Mouse (Mus musculus): Measurements from ENCODE around the gene Car11.
A peak's percentile ranks its signal among the peaks of the same experiment; 100 is the strongest.
"Not testable (repeated sequence)": the region's sequence is repeated elsewhere in the genome, so short reads cannot be mapped to it uniquely, and the experiment has no call there.

Gene Car11

GRCm38 (mm10) chr7:45699523-45700141 lies at the start of gene Car11:
Gene Car11 (plus strand): TSS chr7:45699843.
- DNase-seq (ENCODE audit: low spot score) = no peak

GRCm38 (mm10) chr7:45650484-45650883 lies 49.2 kb upstream of the Car11 start:
- DNase-seq (ENCODE audit: low spot score) = not testable (repeated sequence)

GRCm38 (mm10) chr7:45654424-45655047 lies 45.1 kb upstream of the Car11 start:
- DNase-seq (ENCODE audit: low spot score) = no peak

GRCm38 (mm10) chr7:45660746-45661478 lies 38.7 kb upstream of the Car11 start:
- DNase-seq (ENCODE audit: low spot score) = no peak

- DNase-seq (ENCODE audit: low spot score) = not testable (repeated sequence)
Measured at GRCm38 (mm10) chr7:45661702-45662101, 37.9 kb upstream of the Car11 start.

- no peak for DNase-seq (ENCODE audit: low spot score)
Measured at GRCm38 (mm10) chr7:45665303-45666138, 34.1 kb upstream of the Car11 start.

GRCm38 (mm10) chr7:45666161-45666560 lies 33.5 kb upstream of the Car11 start, which contains the start of gene Fut2:
Gene Fut2 (minus strand): TSS chr7:45666394.
- DNase-seq (ENCODE audit: low spot score) = no peak

GRCm38 (mm10) chr7:45667761-45668160 lies 31.9 kb upstream of the Car11 start:
- DNase-seq (ENCODE audit: low spot score) = no peak

- DNase-seq (ENCODE audit: low spot score) = no peak
Measured at GRCm38 (mm10) chr7:45668921-45669320, 30.7 kb upstream of the Car11 start.

- no peak for DNase-seq (ENCODE audit: low spot score)
Measured at GRCm38 (mm10) chr7:45677627-45678295, 21.9 kb upstream of the Car11 start.

GRCm38 (mm10) chr7:45678513-45678912 lies 21.1 kb upstream of the Car11 start:
- no peak for DNase-seq (ENCODE audit: low spot score)

GRCm38 (mm10) chr7:45679966-45680621 lies 19.5 kb upstream of the Car11 start:
- DNase-seq (ENCODE audit: low spot score) = no peak

- DNase-seq (ENCODE audit: low spot score) = no peak
Measured at GRCm38 (mm10) chr7:45681046-45681736, 18.5 kb upstream of the Car11 start.

- DNase-seq (ENCODE audit: low spot score) = peak; percentile 75
Measured at GRCm38 (mm10) chr7:45682144-45683126, 17.2 kb upstream of the Car11 start.

GRCm38 (mm10) chr7:45683396-45684050 lies 16.1 kb upstream of the Car11 start, which contains the start of gene Ntn5:
Gene Ntn5 (plus strand): TSS chr7:45684022.
- DNase-seq (ENCODE audit: low spot score) = no peak

- no peak for DNase-seq (ENCODE audit: low spot score)
Measured at GRCm38 (mm10) chr7:45685811-45686210, 13.8 kb upstream of the Car11 start.

GRCm38 (mm10) chr7:45686841-45687240 lies 12.8 kb upstream of the Car11 start:
- DNase-seq (ENCODE audit: low spot score) = no peak

- DNase-seq (ENCODE audit: low spot score) = no peak
Measured at GRCm38 (mm10) chr7:45689099-45689498, 10.5 kb upstream of the Car11 start.

GRCm38 (mm10) chr7:45689800-45690199 lies 9.8 kb upstream of the Car11 start:
- no peak for DNase-seq (ENCODE audit: low spot score)

All from ovary, postnatal 10 days (tissue).